Mouse (Mus musculus) liver, postnatal 0 days (tissue): ENCODE measurements at regions not wholly inside any gene's neighbourhood (a gene's known extent, or its start where the extent isn't known, plus 50 kb on each side); places are given as distances from the start of the nearest gene placed in this dataset.

Experiments used
- CTCF ChIP-seq: sonication (generic); IDR thresholded peaks from 2 replicates; pipeline ENCODE4 v1.5.1; 2016; ENCODE audit warnings: antibody characterized with exemption, low read depth
- EP300 ChIP-seq: IDR thresholded peaks from 2 replicates; pipeline ENCODE4 v1.6.1; 2016; ENCODE audit warnings: antibody characterized with exemption, low read depth, mild to moderate bottlenecking

DNA sequence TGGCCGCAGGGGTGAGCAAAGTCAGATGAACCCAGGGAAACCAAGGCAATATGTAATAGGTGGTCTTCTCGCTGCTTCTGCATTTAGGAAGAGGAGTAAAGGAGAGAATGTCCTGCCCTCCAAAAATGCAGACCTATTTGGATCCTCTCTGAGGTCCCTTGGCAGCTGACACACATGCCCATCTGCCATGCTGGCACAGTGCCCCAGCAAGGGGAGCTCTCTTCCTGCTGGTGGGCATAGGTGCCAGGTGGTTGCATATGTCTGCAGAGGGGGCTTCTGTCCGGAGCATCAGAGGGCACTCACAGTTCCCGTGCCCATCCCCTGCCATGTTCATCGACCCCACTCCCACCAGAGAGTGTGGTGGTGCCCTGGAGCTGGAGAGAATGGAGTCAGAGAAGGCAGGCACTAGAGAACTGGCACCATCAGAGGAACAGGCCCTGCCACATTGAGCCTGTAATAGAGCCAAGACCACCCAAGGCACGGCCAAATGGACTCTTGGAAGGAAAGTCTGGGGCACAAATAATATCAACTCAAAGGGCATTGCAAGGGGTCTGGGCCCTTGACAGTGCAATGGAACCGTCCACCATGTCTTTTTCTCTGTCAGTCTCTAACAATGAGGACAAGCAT, 222.7 kb upstream of the Cadm1 start:
- no peak for TF ChIP-seq CTCF
- no peak for TF ChIP-seq EP300
